Mouse (Mus musculus): ENCODE measurements around the gene Ctsf.
"Not testable (repeated sequence)": the region's sequence is repeated elsewhere in the genome, so short reads cannot be mapped to it uniquely, and the experiment has no call there.

Ctsf gene

GRCm38 (mm10) chr19:4854552-4855469 is at the start of gene Ctsf:
TSS of gene Ctsf (plus strand) at chr19:4855130.
- DNase-seq (ENCODE audit: low read depth, low spot score): peak; percentile 91

- DNase-seq (ENCODE audit: low read depth, low spot score): no peak
Observed at GRCm38 (mm10) chr19:4810309-4810708, 44.6 kb upstream of the Ctsf start.

GRCm38 (mm10) chr19:4810746-4811062 is 44.2 kb upstream of the Ctsf start:
- no peak for DNase-seq (ENCODE audit: low read depth, low spot score)

- peak; percentile 98 for DNase-seq (ENCODE audit: low read depth, low spot score)
Observed at GRCm38 (mm10) chr19:4811063-4811908, 43.6 kb upstream of the Ctsf start, which contains the start of the genes Gm21992 and Rbm14. TSS of gene Gm21992 (minus strand) at chr19:4811612. TSS of gene Rbm14 (minus strand) at chr19:4811634.

GRCm38 (mm10) chr19:4811909-4812242 is 43.1 kb upstream of the Ctsf start:
- DNase-seq (ENCODE audit: low read depth, low spot score): no peak

- DNase-seq (ENCODE audit: low read depth, low spot score): not testable (repeated sequence)
Observed at GRCm38 (mm10) chr19:4812334-4812949, 42.5 kb upstream of the Ctsf start.

- no peak for DNase-seq (ENCODE audit: low read depth, low spot score)
Observed at GRCm38 (mm10) chr19:4813015-4813414, 41.9 kb upstream of the Ctsf start.

GRCm38 (mm10) chr19:4817182-4817835 is 37.6 kb upstream of the Ctsf start:
- no peak for DNase-seq (ENCODE audit: low read depth, low spot score)

GRCm38 (mm10) chr19:4820678-4821303 is 34.1 kb upstream of the Ctsf start:
- peak; percentile 90 for DNase-seq (ENCODE audit: low read depth, low spot score)

GRCm38 (mm10) chr19:4828444-4829114 is 26.4 kb upstream of the Ctsf start:
- DNase-seq (ENCODE audit: low read depth, low spot score): no peak

- DNase-seq (ENCODE audit: low read depth, low spot score): peak; percentile 77
Observed at GRCm38 (mm10) chr19:4829156-4829555, 25.8 kb upstream of the Ctsf start.

GRCm38 (mm10) chr19:4833977-4834376 is 21.0 kb upstream of the Ctsf start:
- peak; percentile 79 for DNase-seq (ENCODE audit: low read depth, low spot score)

- no peak for DNase-seq (ENCODE audit: low read depth, low spot score)
Observed at GRCm38 (mm10) chr19:4836096-4836495, 18.8 kb upstream of the Ctsf start.

GRCm38 (mm10) chr19:4837049-4837448 is 17.9 kb upstream of the Ctsf start:
- no peak for DNase-seq (ENCODE audit: low read depth, low spot score)

- no peak for DNase-seq (ENCODE audit: low read depth, low spot score)
Observed at GRCm38 (mm10) chr19:4838526-4839140, 16.3 kb upstream of the Ctsf start.

GRCm38 (mm10) chr19:4839149-4839548 is 15.8 kb upstream of the Ctsf start, which contains the start of the genes Ccs and Ccdc87:
TSS of gene Ccs (minus strand) at chr19:4839332.
TSS of gene Ccdc87 (plus strand) at chr19:4839366.
- DNase-seq (ENCODE audit: low read depth, low spot score): peak; percentile 96

GRCm38 (mm10) chr19:4840848-4841247 is 14.1 kb upstream of the Ctsf start:
- DNase-seq (ENCODE audit: low read depth, low spot score): no peak

- no peak for DNase-seq (ENCODE audit: low read depth, low spot score)
Observed at GRCm38 (mm10) chr19:4842611-4843010, 12.3 kb upstream of the Ctsf start.

GRCm38 (mm10) chr19:4845846-4846245 is 9.1 kb upstream of the Ctsf start:
- no peak for DNase-seq (ENCODE audit: low read depth, low spot score)

GRCm38 (mm10) chr19:4847490-4847889 is 7.4 kb upstream of the Ctsf start:
- no peak for DNase-seq (ENCODE audit: low read depth, low spot score)

Measured in skeletal muscle tissue, adult 2 months (tissue).